In genomic region chr11:61584096-61584495, GRCm38 (mm10) we compare ENCODE assay signal across 27 mouse cellular contexts. TPM values are rescaled to one million over a fixed set of nuclear protein-coding genes. Genes with fewer than 3 reads are reported as not detected.
"Had no signal": no experiment of that assay in that cellular context is flagged by ENCODE, and none has a peak within 500 bp of the region (broad histone marks: within the 10 kb centered on the region; RNA-seq: fewer than 3 reads in every experiment).

No protein-coding gene starts in this region.

- H3K4me1 ChIP-seq: heart, embryonic 13.5 days; heart, embryonic 15.5 days; hindbrain, embryonic 13.5 days; hindbrain, embryonic 15.5 days; limb, embryonic 12.5 days had no signal

- H3K9me3 ChIP-seq: heart, embryonic 10.5 days; heart, embryonic 13.5 days; heart, embryonic 15.5 days; hindbrain, embryonic 15.5 days; limb, embryonic 10.5 days; liver, embryonic 13.5 days; liver, embryonic 15.5 days had no signal

- H3K27ac ChIP-seq: heart, embryonic 10.5 days; heart, embryonic 13.5 days; heart, embryonic 15.5 days; hindbrain, embryonic 13.5 days; hindbrain, embryonic 15.5 days; hindbrain, postnatal 0 days; layer of hippocampus, adult 2 months; left cerebral cortex, adult 2 months; limb, embryonic 10.5 days; limb, embryonic 12.5 days; liver, embryonic 13.5 days; liver, embryonic 15.5 days had no signal

- H3K36me3 ChIP-seq: heart, embryonic 10.5 days; heart, embryonic 13.5 days; heart, embryonic 15.5 days; hindbrain, embryonic 13.5 days; hindbrain, embryonic 15.5 days; limb, embryonic 10.5 days; limb, embryonic 12.5 days; liver, embryonic 13.5 days; liver, embryonic 15.5 days had no signal

- ATAC-seq: hindbrain, postnatal 0 days; intestine, postnatal 0 days had no signal

- H3K4me2 ChIP-seq: heart, embryonic 13.5 days; heart, embryonic 15.5 days; hindbrain, embryonic 13.5 days; hindbrain, embryonic 15.5 days; limb, embryonic 12.5 days; liver, embryonic 11.5 days; liver, embryonic 13.5 days; liver, embryonic 15.5 days had no signal

- H3K27me3 ChIP-seq: heart, embryonic 13.5 days; heart, embryonic 15.5 days; hindbrain, embryonic 13.5 days; hindbrain, embryonic 15.5 days; limb, embryonic 12.5 days had no signal

- DNase-seq: gastrocnemius, postnatal 10 days; heart, adult 18-20 months; heart, postnatal 14 days; heart, postnatal 36 days; kidney, adult 18-20 months; kidney, adult 8-10 months; kidney, postnatal 10 days; kidney, postnatal 25 days; kidney, postnatal 4 days; liver; liver, embryonic 13.5 days had no signal

- H3K4me3 ChIP-seq: gastrocnemius, adult 2 months; heart, embryonic 10.5 days; heart, embryonic 13.5 days; heart, embryonic 15.5 days; hindbrain, embryonic 13.5 days; hindbrain, embryonic 15.5 days; layer of hippocampus, adult 2 months; left cerebral cortex, adult 2 months; limb, embryonic 10.5 days; limb, embryonic 12.5 days; liver, embryonic 13.5 days; liver, embryonic 15.5 days had no signal

- H3K9ac ChIP-seq: heart, embryonic 13.5 days; heart, embryonic 15.5 days; hindbrain, embryonic 13.5 days; hindbrain, embryonic 15.5 days; limb, embryonic 12.5 days; liver, embryonic 13.5 days; liver, embryonic 15.5 days had no signal

RNA-seq across cellular contexts. Expression of gene Epn2, which starts 4.6 kb away (rescaled TPM):
- total RNA-seq: granulocyte monocyte progenitor cell, adult 5-6 weeks; hematopoietic stem cell, adult 5-6 weeks had no signal
